Mouse (Mus musculus): ENCODE results near the gene 4930435E12Rik.

- no peak for TF ChIP-seq CTCF (IDR thresholded peaks at IDR 0.05; ENCODE audit: insufficient read depth, low read depth, low read length)
- TF ChIP-seq POLR2A (IDR thresholded peaks at IDR 0.05; ENCODE audit: insufficient read depth, low read depth, low read length), result no peak
Measured at GRCm38 (mm10) chr16:38860548-38860947, 32.0 kb upstream of the 4930435E12Rik start.

Data from olfactory bulb, adult 2 months (tissue).